Mouse (Mus musculus) gastrocnemius, postnatal 25 days (tissue): ENCODE measurements around the gene Ddx3x. TPM values are rescaled to one million over a fixed set of nuclear protein-coding genes. Genes with fewer than 3 reads are reported as not detected.
"Not testable (repeated sequence)": the region's sequence is repeated elsewhere in the genome, so short reads cannot be mapped to it uniquely, and the experiment has no call there.

Source experiments
- DNase-seq: peaks from one replicate; pipeline ENCODE4 v3.0.0; 2022
- total RNA-seq, 2 experiments: library from RNA; stranded (reverse); gene quantifications; 1 replicate in 1 of 2; 2 replicates in 1 of 2; pipeline ENCODE4 v1.2.3; 2021

Ddx3x gene
- total RNA-seq, 2 experiments from 2014 or later, result 87.2 to 130 TPM

DNA sequence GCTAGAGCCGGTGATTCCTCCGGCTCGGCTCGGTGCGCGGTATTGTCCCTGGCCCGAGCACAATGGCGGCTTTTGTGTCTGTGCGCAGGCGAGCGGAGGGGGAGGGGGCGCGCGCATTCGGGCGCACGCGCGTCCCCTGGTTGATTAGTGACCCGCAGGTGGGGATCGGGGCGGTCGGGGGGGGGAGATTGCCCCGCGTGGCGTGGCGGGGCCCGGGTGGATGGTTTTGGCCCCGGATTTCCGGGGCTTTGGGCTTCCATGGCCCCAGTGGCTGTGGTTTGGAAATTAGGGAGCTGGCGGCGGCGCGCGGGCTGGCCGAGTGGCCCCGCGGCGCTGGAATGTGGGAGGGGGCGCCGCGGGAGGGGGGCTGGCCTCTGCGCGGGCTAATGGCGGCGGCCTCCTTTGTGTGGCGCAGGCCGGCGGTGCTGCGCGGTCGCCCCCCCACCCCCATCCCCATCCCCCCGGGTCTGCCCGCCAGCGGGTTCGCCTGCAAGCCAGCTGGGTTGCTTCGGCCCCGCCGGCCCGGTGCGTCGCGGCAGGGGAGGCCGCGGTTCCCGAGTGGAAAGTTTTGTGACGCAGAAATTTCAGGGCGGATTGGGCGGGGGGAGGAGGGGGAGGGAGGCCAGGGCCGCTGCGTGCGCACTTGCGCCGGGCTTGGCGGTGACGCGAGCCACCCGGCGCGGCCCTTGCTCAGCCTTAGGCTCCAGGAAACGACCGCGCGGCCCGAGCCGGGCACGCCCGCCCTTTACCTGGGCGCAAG is 739 bp downstream of the Ddx3x start:
- DNase-seq, result peak; percentile 82

DNA sequence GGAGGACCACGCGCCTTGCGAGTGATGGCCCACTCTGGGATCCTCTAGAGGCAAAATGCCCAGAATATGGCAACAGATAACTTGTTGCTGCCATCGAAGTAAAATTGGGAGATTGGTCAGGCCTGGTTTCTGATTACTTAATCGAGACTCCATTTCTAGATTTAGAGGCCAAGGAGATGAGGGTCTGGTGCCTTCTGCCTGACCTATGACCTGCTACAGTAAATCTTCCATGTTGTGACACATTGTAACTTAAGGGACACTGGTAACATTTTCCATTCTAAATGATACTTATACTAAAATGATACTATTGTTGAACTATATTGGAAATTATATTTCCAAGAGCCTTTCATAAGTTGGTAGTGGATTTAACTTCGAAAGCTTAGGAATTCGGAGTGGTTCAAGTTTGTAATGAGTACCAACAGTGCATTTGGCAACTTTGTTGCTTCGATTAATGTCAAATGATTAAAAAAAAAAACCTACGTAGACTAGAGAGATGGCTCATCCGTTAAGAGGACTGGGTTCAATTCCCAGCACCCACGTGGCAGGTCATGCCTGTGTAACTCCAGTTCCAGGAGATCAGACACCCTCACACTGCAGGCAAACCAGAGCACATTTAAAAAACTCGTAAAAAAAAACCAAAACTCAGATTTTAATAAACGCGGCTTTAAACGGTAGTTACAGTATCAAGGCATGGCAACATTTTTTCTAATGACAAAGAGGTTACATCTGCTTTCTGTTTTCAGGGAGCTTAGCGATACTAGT is 1.5 kb downstream of the Ddx3x start:
- DNase-seq, result no peak

DNA sequence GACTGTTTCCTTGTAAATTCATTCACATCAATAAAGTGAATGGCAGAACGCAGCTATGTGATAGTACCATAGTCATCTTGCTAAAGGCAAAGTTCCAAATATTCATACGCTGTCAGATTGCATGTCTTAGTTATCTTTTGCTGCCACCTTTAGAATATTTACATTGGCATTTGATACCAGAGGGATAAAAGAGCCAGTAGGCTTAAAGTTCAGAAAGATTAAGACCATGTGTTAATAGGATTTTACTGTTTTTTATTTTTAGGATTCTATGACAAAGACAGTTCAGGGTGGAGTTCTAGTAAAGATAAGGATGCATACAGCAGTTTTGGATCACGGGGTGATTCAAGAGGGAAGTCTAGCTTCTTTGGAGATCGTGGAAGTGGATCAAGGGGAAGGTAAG is 5.0 kb downstream of the Ddx3x start:
- no peak for DNase-seq

DNA sequence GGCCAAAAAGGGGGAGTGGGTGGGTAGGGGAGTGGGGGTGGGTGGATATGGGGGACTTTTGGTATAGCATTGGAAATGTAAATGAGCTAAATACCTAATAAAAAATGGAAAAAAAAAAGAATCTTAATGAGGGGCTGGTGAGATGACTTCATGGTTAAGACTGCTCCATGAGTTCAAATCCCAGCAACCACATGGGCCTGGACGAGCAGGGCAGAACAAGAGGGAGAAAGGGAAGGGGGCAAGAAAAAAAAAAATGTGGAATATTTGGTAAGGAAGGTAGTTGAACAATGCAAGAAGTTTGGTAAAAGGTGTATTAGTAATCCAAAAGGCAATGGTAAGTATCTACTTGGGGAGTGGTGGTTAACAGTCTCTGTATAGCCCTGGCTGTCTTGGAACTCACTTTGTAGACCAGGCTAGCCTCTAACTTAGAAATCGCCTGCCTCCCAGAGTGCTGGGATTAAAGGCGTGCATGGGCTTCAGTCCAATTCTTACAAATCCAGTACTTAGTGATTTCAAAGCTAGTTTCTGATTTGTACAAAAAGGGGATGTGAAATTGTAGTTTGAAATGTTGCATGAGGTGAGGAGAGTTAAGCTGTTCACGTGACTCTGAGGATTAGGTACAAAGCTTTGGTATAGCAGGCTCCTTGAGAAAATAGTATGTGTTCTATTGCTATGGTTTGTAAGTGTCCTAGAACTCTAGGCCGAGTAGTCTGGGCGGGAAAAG is 13.9 kb downstream of the Ddx3x start:
- DNase-seq, result no peak

DNA sequence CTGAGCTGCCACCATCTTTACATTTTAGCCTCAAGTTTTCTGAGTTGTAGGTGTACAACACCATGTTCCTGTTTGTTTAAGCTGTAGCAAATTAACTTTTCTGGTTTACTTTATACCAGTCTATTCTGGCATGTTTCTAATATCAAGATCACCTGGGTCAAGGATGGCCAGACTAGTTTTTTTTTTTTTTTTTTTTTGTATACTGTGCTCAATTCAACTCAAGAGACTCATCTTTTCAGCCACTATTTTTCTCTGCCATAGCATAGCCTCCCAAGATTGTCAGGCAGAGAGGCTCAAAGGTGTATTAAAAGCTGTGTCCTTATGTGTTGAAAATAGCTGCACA is 14.4 kb downstream of the Ddx3x start:
- no peak for DNase-seq

DNA sequence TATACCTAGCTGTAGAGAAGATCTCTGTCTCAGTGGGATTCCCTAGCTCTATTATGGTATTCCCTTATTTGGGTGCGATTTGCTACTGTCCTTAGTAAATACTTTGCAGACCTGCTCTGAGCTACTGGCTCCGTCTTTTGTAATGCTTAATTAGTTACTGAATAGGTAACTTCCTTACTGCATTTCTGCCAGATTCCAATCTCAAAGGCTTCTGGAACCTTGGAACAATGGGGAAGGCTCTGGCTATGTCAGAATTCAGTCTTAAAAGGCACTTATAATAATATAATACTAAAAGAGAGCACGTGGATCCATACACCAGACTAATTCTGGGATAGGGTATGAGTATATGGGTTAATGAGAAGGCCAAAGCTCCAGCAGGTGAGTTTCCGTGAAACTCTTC is 15.5 kb downstream of the Ddx3x start:
- DNase-seq, result not testable (repeated sequence)

DNA sequence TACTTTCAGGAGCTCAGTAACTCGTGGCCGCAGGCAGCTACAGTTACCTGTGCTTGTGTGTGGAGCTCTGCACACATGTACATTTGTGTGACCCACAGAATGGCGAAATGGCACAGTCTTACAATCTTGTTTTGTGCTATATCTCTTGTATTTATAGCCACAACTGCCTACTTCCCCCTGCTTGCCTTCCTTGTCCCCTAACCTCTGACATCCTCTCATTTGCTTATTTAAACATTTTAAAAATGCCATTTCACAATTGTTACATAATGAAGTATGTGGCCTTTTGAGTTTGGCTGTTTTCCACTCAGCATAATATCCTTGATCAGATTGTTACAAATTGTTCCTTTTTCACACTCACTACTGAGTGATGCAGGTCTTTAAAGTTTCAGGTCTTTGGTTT is 25.4 kb downstream of the Ddx3x start:
- DNase-seq, result no peak

DNA sequence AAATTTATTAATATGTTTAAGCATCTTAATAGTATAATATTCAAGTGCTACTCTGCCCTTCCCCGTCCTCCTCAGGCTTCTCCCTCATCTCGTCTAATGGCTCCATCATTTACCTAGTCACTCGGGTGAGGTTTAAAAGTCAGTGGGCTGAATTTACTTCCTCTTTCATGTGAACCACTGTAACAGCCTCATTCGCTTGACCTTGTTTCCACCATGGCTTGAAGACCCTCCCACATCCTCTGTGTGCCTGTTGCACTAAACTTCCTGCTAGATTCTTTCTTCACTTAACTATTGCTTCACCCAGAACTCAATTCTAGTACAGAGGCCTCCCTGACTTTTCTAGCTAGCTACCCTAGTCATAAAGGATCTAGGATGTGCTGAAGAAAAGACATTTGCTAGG is 30.6 kb downstream of the Ddx3x start:
- DNase-seq, result no peak

DNA sequence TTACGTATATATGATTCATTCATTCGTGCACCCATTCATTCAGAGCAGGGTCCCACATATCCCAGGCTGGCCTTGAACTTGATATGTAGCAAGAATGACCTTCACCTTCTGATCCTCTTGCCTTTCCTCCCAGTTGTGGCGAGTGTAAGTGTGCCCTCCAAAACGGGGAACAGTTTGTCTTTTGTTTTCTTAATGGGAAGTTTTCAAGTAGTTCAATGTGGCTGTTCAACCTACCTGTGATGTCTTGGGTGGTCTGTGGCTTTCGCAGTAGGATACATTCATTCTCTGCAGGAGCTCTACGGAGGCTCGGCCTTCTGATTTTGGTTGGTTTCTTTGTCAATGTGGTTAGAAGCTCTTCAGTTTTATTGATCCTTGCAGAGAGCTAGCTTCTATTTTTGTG is 48.8 kb downstream of the Ddx3x start:
- no peak for DNase-seq

Other genes starting within 250 kb of the Ddx3x start
- 100 to 1,000 TPM; 103 to 125 TPM for gene Usp9x, start 209.5 kb upstream of the Ddx3x start, total RNA-seq
- gene Nyx, start 185.1 kb downstream of the Ddx3x start, total RNA-seq, result under 1 TPM in 1 of 2 experiments, not detected in 1; 0.05 TPM